Mouse (Mus musculus) colon, adult 2 months (tissue): Measurements from ENCODE around the gene Pex10. TPM values are rescaled to one million over a fixed set of nuclear protein-coding genes. Genes with fewer than 3 reads are reported as not detected.

Experiments used
- polyA plus RNA-seq: library from polyadenylated mRNA; depleted of rRNA; stranded (reverse); fragments of >200 nt; gene quantifications from 2 replicates; pipeline ENCODE4 v1.2.3, GENCODE M21; 2012; rRNA removed

Pex10 gene
- polyA plus RNA-seq: 16.7 and 24.8 TPM in 2 replicates

DNA sequence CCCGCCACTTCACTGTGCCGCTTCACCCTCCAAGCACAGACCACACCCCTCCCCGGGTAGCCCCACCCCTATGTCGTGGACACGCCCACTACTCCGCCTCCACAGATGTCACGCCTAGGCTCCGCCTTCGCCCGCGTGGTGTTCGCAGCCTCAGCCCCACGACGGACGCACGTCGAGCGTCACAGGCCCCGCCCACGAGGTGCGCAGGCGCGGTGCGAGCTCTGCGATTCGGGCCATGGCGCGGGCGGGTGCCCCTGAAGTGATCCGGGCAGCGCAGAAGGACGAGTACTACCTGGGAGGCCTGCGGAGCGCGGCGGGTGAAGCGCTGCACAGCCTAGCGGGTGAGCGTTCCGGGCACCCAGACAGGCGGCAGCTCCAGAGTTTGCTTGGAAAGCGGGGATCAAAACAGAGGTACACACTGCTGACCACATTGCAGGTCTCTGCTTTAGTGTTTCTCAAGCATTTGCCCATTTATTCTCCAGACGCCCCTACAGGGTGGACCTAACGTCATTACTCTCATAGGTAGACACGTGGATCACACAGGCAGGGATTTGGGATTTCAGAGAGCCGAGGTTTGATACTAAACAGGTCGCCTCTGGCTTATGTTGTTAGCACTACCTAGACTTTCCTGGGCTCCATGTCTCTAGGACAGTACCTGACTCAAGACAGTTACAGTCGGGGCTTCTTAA lies at the start of gene Pex10:
Gene Pex10 (plus strand): TSS at position 183 of the 689 bp plus-strand sequence.

DNA sequence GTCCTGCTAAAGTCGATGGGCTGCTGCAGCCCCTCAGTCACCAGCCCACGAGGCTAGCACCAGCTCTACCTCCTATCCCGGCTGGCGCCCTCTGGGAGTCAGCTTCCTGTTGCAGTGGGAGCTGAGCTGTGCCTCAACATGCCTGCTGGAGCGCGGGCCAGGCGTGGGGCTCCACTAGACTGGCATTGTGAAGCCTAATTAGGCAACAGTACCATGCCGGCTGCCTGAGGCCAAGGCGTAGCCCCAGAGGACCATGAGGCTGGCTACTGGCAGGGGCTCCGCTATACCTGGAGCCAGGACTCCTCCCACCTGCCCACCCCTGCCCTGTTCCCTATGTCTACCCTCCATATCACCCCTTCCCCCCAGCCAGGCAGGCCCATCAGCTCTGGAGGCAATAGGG lies 10.1 kb upstream of the Pex10 start, which contains the start of gene Plch2:
Gene Plch2 (minus strand): TSS at position 61 of the 400 bp plus-strand sequence.

DNA sequence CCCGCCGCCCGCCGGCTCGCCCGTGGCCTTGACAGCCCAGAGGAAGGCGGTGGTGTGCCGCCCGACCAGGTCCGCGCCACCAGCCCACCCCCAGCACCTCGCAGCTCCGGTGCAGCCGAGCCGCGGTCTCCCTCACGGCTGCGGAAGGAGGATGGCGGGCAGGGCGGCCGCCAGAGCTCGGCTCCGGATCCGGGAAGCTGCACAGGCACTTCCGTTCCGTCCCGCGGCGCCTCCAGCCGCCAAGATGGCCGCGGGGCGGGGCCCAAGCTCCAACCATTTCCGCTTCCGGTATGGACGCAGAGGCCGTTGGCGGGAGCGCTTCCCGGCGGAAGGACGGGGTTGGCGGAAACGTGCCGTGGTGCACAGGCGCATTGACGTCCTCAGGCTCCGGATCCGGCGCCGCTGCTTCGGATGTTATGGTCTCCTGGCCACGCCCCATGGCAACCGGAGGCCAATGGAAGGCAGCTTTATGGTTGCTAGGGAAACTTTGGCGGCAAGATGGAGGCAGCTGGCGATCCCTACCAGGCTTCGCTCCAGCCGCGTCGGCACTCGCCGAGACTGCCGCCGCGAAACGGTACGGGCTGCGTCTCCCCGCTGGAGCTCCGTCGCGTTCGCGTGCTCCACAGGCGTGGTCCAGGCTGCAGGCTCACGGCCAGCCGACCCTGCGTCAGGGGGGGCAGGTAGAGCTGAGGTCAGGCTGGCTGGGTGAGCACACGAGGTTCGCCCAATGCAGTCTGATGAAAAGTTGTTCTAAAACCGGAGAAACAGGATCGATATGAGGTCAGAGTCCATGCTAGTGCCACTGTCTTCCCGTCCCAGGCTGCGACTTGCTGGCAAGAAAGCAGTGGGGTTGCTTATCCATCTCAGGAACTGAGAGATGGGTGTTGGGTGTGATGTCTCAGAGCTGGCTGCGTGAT lies 19.6 kb downstream of the Pex10 start, which contains the start of the genes Rer1 and Morn1:
Gene Rer1 (minus strand): TSS at position 275 of the 917 bp plus-strand sequence.
Gene Morn1 (plus strand): TSS at position 470 of the 917 bp plus-strand sequence.

Other genes with a start within 250 kb of the Pex10 start
- 0.14 and 0.19 TPM in 2 replicates for gene Ttc34, start 229.6 kb upstream of the Pex10 start, polyA plus RNA-seq
- 0.23 TPM in 1 of 2 replicates, not detected in the other for gene Mmel1, start 197.4 kb upstream of the Pex10 start, polyA plus RNA-seq
- 13.5 and 17.0 TPM in 2 replicates for gene Fam213b, start 167.9 kb upstream of the Pex10 start, polyA plus RNA-seq
- 57.2 and 61.1 TPM in 2 replicates for gene Tnfrsf14, start 138.5 kb upstream of the Pex10 start, polyA plus RNA-seq
- 0.17 and 0.54 TPM in 2 replicates for gene Hes5, start 106.1 kb upstream of the Pex10 start, polyA plus RNA-seq
- 30.0 and 40.2 TPM in 2 replicates for gene Pank4, start 102.9 kb upstream of the Pex10 start, polyA plus RNA-seq
- gene Plch2, start 10.2 kb upstream of the Pex10 start, polyA plus RNA-seq: 107 and 113 TPM in 2 replicates
- gene Rer1, start 19.4 kb downstream of the Pex10 start, polyA plus RNA-seq: 91.5 and 122 TPM in 2 replicates
- gene Morn1, start 19.6 kb downstream of the Pex10 start, polyA plus RNA-seq: 5.7 and 6.6 TPM in 2 replicates
- 59.2 and 61.8 TPM in 2 replicates for gene Ski, start 155.6 kb downstream of the Pex10 start, polyA plus RNA-seq
- 43.9 and 61.0 TPM in 2 replicates for gene Faap20, start 182.8 kb downstream of the Pex10 start, polyA plus RNA-seq